Mouse (Mus musculus) heart, adult 9 months (tissue): ENCODE measurements around the gene Tmem234.
"Not testable (repeated sequence)": the region's sequence is repeated elsewhere in the genome, so short reads cannot be mapped to it uniquely, and the experiment has no call there.

Experiments
- DNase-seq, 2 experiments: peaks; one replicate each; pipeline ENCODE4 v3.0.0; 2022; ENCODE audit warnings: low spot score in 2 of 2

The Tmem234 gene

GRCm38 (mm10) chr4:129600233-129601158, at the start of gene Tmem234, which contains the start of gene Eif3i:
Gene Tmem234 (plus strand): TSS chr4:129600668.
Gene Eif3i (minus strand): TSS chr4:129600648.
- peak; percentile 86 to 91 for DNase-seq

- DNase-seq: not testable (repeated sequence)
Observed at GRCm38 (mm10) chr4:129554512-129554911, 46.0 kb upstream of the Tmem234 start.

DNA sequence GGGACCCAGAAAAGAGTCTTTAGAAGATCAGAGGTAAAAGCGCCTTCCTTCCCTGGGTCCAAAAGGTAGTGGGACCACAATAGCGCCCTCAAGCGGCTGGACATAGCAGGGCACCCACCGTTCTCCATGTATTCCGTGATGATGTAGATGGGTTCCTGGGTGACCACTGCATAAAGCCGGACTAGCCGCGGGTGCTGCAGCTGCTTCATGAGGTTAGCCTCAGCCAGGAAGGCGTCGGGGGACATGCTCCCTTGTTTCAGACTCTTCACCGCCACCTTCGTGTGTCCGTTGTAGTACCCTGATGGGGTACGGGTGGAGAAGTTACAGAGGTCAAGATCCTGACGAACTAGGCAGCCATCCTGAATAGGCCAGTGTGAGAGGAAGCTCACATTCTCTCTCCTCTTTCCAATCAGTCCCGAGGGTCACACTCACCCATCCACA, 45.0 kb upstream of the Tmem234 start:
- peak in 1 of 2 experiments; percentile 33 for DNase-seq

- peak in 1 of 2 experiments; percentile 15 for DNase-seq
Observed at GRCm38 (mm10) chr4:129555862-129556531, 44.5 kb upstream of the Tmem234 start.

- peak; percentile 77 to 84 for DNase-seq
Observed at GRCm38 (mm10) chr4:129556532-129557223, 43.8 kb upstream of the Tmem234 start.

- DNase-seq: no peak
Observed at GRCm38 (mm10) chr4:129557256-129557808, 43.1 kb upstream of the Tmem234 start.

GRCm38 (mm10) chr4:129558321-129558955, 42.0 kb upstream of the Tmem234 start:
- no peak for DNase-seq

GRCm38 (mm10) chr4:129561184-129561583, 39.3 kb upstream of the Tmem234 start:
- DNase-seq: no peak

DNA sequence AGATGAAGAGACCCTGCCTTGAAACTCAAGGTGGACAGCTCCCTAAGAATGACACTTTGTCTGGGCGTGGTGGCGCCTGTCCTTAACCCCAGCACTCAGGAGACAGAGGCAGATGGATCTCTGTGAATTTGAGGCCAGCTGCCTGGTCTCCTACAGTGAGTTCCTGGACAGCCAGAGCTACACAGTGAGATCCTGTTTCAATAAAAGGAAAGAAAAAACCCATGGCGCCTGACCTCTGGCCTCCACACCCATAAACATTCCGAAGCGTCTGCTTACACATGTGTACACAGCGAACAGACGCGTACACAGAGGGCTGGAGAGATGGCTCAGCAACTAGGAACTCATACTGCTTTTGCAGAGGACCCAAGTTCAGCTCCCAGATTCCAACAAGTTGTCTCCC, 36.8 kb upstream of the Tmem234 start:
- no peak for DNase-seq

- no peak for DNase-seq
Observed at GRCm38 (mm10) chr4:129565139-129565538, 35.3 kb upstream of the Tmem234 start.

GRCm38 (mm10) chr4:129568366-129568765, 32.1 kb upstream of the Tmem234 start:
- DNase-seq: no peak

GRCm38 (mm10) chr4:129570028-129570427, 30.4 kb upstream of the Tmem234 start:
- DNase-seq: no peak

GRCm38 (mm10) chr4:129571551-129572084, 28.9 kb upstream of the Tmem234 start:
- DNase-seq: no peak

GRCm38 (mm10) chr4:129572236-129573092, 28.0 kb upstream of the Tmem234 start:
- no peak for DNase-seq

DNA sequence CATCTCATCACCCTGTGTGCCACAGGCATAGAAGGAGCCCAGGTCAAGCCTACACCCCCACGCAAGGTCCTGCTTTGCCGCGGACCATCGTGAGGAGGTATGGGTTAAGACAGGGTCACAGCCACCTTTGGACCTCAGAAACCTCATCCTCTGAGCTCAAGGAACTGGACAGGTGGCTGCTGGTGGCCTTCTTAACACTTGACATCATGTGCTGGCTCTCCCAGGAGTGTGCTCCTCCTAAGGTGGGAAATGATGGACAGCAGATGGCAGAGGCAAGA, 27.4 kb upstream of the Tmem234 start:
- DNase-seq: no peak

- no peak for DNase-seq
Observed at GRCm38 (mm10) chr4:129573430-129573829, 27.0 kb upstream of the Tmem234 start, which contains the start of gene Lck. Gene Lck (minus strand): TSS chr4:129573641.

DNA sequence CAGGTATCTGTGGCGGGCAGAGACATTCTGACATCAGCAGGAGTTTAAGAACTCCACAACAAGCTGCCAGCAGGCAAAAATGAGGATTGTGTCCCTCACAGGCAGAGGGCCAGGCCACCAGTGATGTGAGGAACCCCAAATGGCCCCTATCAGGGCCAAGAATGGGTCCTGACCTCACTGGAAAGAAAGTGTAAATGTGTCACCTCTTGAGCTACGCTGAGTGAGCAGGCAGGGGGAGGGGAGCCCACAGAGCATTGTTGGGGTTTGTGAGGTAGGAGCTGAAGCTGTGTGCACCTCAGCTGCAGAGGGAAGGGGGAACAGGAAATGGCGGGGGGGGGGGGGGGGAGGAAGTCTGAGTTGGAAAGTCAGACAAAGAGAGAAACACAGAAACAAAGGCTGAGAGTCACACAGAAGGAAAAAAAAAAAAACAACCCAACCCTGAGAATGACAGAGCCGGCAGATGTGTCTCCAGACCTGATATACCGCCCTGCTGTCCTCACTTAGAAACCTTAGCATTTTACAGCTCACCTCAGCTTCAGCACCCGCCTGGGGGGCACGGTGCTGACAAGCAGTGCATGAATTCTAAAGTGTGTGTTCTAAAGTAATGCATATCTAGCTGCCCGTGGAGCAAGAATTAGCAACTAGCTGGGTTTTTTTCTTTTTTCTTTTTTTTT, 25.2 kb upstream of the Tmem234 start:
- peak in 1 of 2 experiments; percentile 20 for DNase-seq

- peak; percentile 38 to 43 for DNase-seq
Observed at GRCm38 (mm10) chr4:129576863-129577491, 23.5 kb upstream of the Tmem234 start.

DNA sequence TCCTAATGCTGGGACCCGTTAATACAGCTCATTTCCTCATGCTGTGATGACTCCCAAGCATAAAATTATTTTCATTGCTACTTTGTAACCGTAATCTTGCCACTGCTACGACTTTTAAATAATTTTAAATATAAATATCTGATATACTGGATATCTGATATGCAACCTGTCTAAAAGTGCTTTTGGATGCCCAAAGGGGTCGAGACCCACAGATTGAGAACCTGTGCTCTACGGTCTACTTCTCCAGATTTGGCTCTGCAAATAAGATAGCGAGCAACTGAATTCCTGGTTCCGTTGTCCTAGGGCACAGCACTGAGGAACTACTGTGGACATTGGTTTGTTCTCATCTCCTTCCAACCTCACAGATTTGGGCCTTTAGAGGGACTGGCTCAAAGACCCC, 22.8 kb upstream of the Tmem234 start:
- DNase-seq: no peak
